Mouse (Mus musculus): ENCODE measurements around the gene Maml2. TPM values are rescaled to one million over a fixed set of nuclear protein-coding genes. Genes with fewer than 3 reads are reported as not detected.

Gene Maml2
- polyA plus RNA-seq, 1 experiment from 2014 or later: 10.7 TPM

GRCm38 (mm10) chr9:13690321-13690720 is 392.6 kb downstream of the Maml2 start:
- Histone ChIP-seq H3K4me3 (ENCODE audit: low read length) (no peak overlapping the region), H3K9ac (ENCODE audit: low read depth, low read length) (no peak overlapping the region), H3K4me2 (replicated peaks; ENCODE audit: low read depth, low read length) (no peak overlapping the region), H3K9me3 (ENCODE audit: control insufficient read depth, low read length) (no peaks in the 10 kb centered on the region), H3K27me3 (ENCODE audit: control insufficient read depth, insufficient read depth, low read length) (no peaks in the 10 kb centered on the region), H3K4me1 (ENCODE audit: control insufficient read depth, insufficient read depth, low read length) (no peaks in the 10 kb centered on the region), H3K27ac (ENCODE audit: low read depth, low read length) (no peak overlapping the region), H3K36me3 (ENCODE audit: control insufficient read depth, insufficient read depth, low read length) (no peaks in the 10 kb centered on the region)
- ATAC-seq (ENCODE audit: low FRiP score, low TSS enrichment): no peak
- WGBS: 54% methylated on average over 8 of the region's 8 CpGs

DNA sequence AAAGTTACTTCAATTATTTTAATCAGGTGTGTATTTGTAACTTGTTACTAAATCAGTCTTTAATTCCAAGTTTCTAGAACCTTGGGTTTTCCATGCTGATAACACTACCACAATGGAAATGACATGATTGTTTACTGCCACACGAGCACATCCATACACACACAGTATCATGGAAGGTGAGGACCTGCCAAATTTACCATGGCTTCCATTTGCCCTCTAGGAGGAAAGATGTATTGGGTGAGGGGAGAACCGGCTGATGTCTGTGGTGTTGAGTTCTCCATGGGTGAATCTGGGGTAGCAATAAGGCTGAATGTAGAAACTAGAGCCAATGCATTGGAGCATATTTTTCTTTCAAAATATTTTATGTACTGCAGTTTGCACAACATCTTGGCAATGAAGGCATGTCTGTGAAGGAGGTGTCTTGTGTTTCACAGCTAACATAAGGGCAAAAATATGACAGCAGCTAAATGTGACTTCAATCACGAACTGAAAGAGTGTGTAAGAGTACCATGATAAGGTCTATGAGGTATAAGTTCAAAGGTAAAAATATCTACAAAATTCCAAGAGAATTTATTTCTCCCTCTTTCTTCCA is 396.0 kb downstream of the Maml2 start:
- Histone ChIP-seq H3K27ac (ENCODE audit: low read depth, low read length) (no peak overlapping the region), H3K27me3 (ENCODE audit: control insufficient read depth, insufficient read depth, low read length) (no peaks in the 10 kb centered on the region), H3K36me3 (ENCODE audit: control insufficient read depth, insufficient read depth, low read length) (no peaks in the 10 kb centered on the region), H3K4me2 (replicated peaks; ENCODE audit: low read depth, low read length) (no peak overlapping the region), H3K9me3 (ENCODE audit: control insufficient read depth, low read length) (no peaks in the 10 kb centered on the region), H3K4me1 (ENCODE audit: control insufficient read depth, insufficient read depth, low read length) (no peaks in the 10 kb centered on the region), H3K4me3 (ENCODE audit: low read length) (no peak overlapping the region), H3K9ac (ENCODE audit: low read depth, low read length) (no peak overlapping the region)
- ATAC-seq (ENCODE audit: low FRiP score, low TSS enrichment): no peak
- WGBS: 88% methylated on average over 3 of the region's 3 CpGs

DNA sequence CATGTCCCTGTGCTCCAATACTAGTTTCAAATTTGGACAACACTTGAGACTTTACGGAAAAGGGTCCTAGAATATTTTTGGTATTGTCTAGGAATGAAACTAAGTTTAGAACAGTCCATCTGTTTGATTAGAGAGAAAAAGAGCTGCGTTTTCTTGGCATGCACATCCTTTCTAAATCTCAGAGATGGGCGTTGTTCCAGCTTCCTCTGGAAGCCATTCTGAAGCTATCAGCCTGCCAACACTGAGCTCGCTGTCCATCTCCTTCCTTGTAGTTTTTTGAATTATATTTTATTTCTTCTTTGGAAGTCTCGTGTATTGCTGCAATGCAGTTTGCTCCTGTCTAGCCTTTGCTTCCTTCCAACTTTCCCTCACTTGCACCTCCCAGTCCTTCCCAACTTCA is 396.5 kb downstream of the Maml2 start:
- no peaks in the 10 kb centered on the region for H3K4me1 ChIP-seq (ENCODE audit: control insufficient read depth, insufficient read depth, low read length)
- no peak overlapping the region for H3K4me3 ChIP-seq (ENCODE audit: low read length)
- WGBS: 81% methylated on average over 5 of the region's 5 CpGs
- H3K36me3 ChIP-seq (ENCODE audit: control insufficient read depth, insufficient read depth, low read length): no peaks in the 10 kb centered on the region
- H3K9me3 ChIP-seq (ENCODE audit: control insufficient read depth, low read length): no peaks in the 10 kb centered on the region
- no peak overlapping the region for H3K9ac ChIP-seq (ENCODE audit: low read depth, low read length)
- no peaks in the 10 kb centered on the region for H3K27me3 ChIP-seq (ENCODE audit: control insufficient read depth, insufficient read depth, low read length)
- H3K27ac ChIP-seq (ENCODE audit: low read depth, low read length): no peak overlapping the region
- ATAC-seq (ENCODE audit: low FRiP score, low TSS enrichment): no peak
- no peak overlapping the region for H3K4me2 ChIP-seq (replicated peaks; ENCODE audit: low read depth, low read length)

GRCm38 (mm10) chr9:13697041-13697811 is 399.5 kb downstream of the Maml2 start:
- Histone ChIP-seq H3K9ac (ENCODE audit: low read depth, low read length) (no peak overlapping the region), H3K9me3 (ENCODE audit: control insufficient read depth, low read length) (no peaks in the 10 kb centered on the region), H3K4me3 (ENCODE audit: low read length) (no peak overlapping the region), H3K4me1 (ENCODE audit: control insufficient read depth, insufficient read depth, low read length) (no peaks in the 10 kb centered on the region), H3K4me2 (replicated peaks; ENCODE audit: low read depth, low read length) (no peak overlapping the region), H3K27me3 (ENCODE audit: control insufficient read depth, insufficient read depth, low read length) (no peaks in the 10 kb centered on the region), H3K27ac (ENCODE audit: low read depth, low read length) (no peak overlapping the region), H3K36me3 (ENCODE audit: control insufficient read depth, insufficient read depth, low read length) (no peaks in the 10 kb centered on the region)
- 85% methylated on average over 4 of the region's 4 CpGs for WGBS
- ATAC-seq (ENCODE audit: low FRiP score, low TSS enrichment): no peak

DNA sequence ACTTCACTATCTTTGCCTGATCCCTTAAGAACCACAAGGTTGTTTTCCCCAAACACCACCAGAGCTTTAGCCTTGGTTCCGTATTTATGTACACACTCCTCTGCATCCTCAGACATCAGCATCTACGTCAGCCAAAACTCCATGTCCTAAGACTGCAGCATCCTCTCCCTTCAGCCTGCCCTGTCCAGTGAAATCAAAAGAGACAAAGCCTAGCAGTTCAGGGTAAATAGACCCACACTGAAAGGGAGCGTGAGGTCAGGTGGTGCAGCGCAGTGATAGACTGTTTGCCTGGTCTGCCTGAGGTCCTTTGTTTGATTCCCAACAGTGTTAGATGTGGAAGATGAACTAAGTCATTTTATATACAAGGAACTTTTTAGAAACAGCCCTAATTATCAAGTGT is 400.1 kb downstream of the Maml2 start:
- Histone ChIP-seq H3K4me3 (ENCODE audit: low read length) (no peak overlapping the region), H3K36me3 (ENCODE audit: control insufficient read depth, insufficient read depth, low read length) (no peaks in the 10 kb centered on the region), H3K27me3 (ENCODE audit: control insufficient read depth, insufficient read depth, low read length) (no peaks in the 10 kb centered on the region), H3K9me3 (ENCODE audit: control insufficient read depth, low read length) (no peaks in the 10 kb centered on the region), H3K27ac (ENCODE audit: low read depth, low read length) (no peak overlapping the region), H3K4me1 (ENCODE audit: control insufficient read depth, insufficient read depth, low read length) (no peaks in the 10 kb centered on the region), H3K9ac (ENCODE audit: low read depth, low read length) (no peak overlapping the region), H3K4me2 (replicated peaks; ENCODE audit: low read depth, low read length) (no peak overlapping the region)
- ATAC-seq (ENCODE audit: low FRiP score, low TSS enrichment): no peak
- 90% methylated on average over 4 of the region's 4 CpGs for WGBS

- no peaks in the 10 kb centered on the region for H3K4me1 ChIP-seq (ENCODE audit: control insufficient read depth, insufficient read depth, low read length)
- 33% methylated on average over 14 of the region's 14 CpGs for WGBS
- no peak overlapping the region for H3K27ac ChIP-seq (ENCODE audit: low read depth, low read length)
- H3K27me3 ChIP-seq (ENCODE audit: control insufficient read depth, insufficient read depth, low read length): no peaks in the 10 kb centered on the region
- H3K36me3 ChIP-seq (ENCODE audit: control insufficient read depth, insufficient read depth, low read length): no peaks in the 10 kb centered on the region
- no peak for ATAC-seq (ENCODE audit: low FRiP score, low TSS enrichment)
- H3K9ac ChIP-seq (ENCODE audit: low read depth, low read length): no peak overlapping the region
- no peak overlapping the region for H3K4me3 ChIP-seq (ENCODE audit: low read length)
- no peaks in the 10 kb centered on the region for H3K9me3 ChIP-seq (ENCODE audit: control insufficient read depth, low read length)
- no peak overlapping the region for H3K4me2 ChIP-seq (replicated peaks; ENCODE audit: low read depth, low read length)
Observed at GRCm38 (mm10) chr9:13699061-13699780, 401.5 kb downstream of the Maml2 start.

- no peaks in the 10 kb centered on the region for H3K36me3 ChIP-seq (ENCODE audit: control insufficient read depth, insufficient read depth, low read length)
- H3K9ac ChIP-seq (ENCODE audit: low read depth, low read length): no peak overlapping the region
- no peak for ATAC-seq (ENCODE audit: low FRiP score, low TSS enrichment)
- H3K9me3 ChIP-seq (ENCODE audit: control insufficient read depth, low read length): no peaks in the 10 kb centered on the region
- whole genome bisulfite sequencing: 48% methylated on average over 5 of the region's 5 CpGs
- H3K4me3 ChIP-seq (ENCODE audit: low read length): no peak overlapping the region
- H3K4me1 ChIP-seq (ENCODE audit: control insufficient read depth, insufficient read depth, low read length): no peaks in the 10 kb centered on the region
- H3K27me3 ChIP-seq (ENCODE audit: control insufficient read depth, insufficient read depth, low read length): no peaks in the 10 kb centered on the region
- no peak overlapping the region for H3K4me2 ChIP-seq (replicated peaks; ENCODE audit: low read depth, low read length)
- H3K27ac ChIP-seq (ENCODE audit: low read depth, low read length): no peak overlapping the region
Observed at GRCm38 (mm10) chr9:13699781-13700116, 402.0 kb downstream of the Maml2 start.

DNA sequence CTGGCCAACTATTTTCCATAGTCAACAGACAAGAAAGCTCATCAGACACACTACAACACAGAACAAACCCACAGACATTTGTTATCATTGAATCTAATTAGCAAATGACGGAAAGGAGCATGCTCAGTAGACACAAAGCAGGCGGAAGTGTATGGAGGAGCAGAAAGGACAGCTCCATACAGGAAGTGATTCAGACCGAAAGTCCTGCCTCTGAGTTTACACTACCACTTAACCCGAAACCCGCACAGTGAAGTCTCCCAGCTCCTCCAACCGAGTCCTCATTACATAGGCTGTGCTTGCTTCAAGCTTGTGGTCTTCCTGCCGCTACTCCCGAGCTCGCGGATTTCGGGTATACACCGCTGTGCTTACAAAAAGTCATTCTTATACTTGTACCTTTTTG is 404.0 kb downstream of the Maml2 start:
- Histone ChIP-seq H3K27ac (ENCODE audit: low read depth, low read length) (no peak overlapping the region), H3K36me3 (ENCODE audit: control insufficient read depth, insufficient read depth, low read length) (no peaks in the 10 kb centered on the region), H3K9me3 (ENCODE audit: control insufficient read depth, low read length) (no peaks in the 10 kb centered on the region), H3K27me3 (ENCODE audit: control insufficient read depth, insufficient read depth, low read length) (no peaks in the 10 kb centered on the region), H3K9ac (ENCODE audit: low read depth, low read length) (no peak overlapping the region), H3K4me3 (ENCODE audit: low read length) (no peak overlapping the region), H3K4me1 (ENCODE audit: control insufficient read depth, insufficient read depth, low read length) (no peaks in the 10 kb centered on the region), H3K4me2 (replicated peaks; ENCODE audit: low read depth, low read length) (no peak overlapping the region)
- no peak; the same call in 1 of the 2 replicates for ATAC-seq (ENCODE audit: low FRiP score, low TSS enrichment)
- WGBS: 95% methylated on average over 12 of the region's 12 CpGs

- ATAC-seq (ENCODE audit: low FRiP score, low TSS enrichment): no peak
- Histone ChIP-seq H3K27ac (ENCODE audit: low read depth, low read length) (no peak overlapping the region), H3K4me2 (replicated peaks; ENCODE audit: low read depth, low read length) (no peak overlapping the region), H3K36me3 (ENCODE audit: control insufficient read depth, insufficient read depth, low read length) (no peaks in the 10 kb centered on the region), H3K4me1 (ENCODE audit: control insufficient read depth, insufficient read depth, low read length) (no peaks in the 10 kb centered on the region), H3K9ac (ENCODE audit: low read depth, low read length) (no peak overlapping the region), H3K4me3 (ENCODE audit: low read length) (no peak overlapping the region), H3K9me3 (ENCODE audit: control insufficient read depth, low read length) (no peaks in the 10 kb centered on the region), H3K27me3 (ENCODE audit: control insufficient read depth, insufficient read depth, low read length) (no peaks in the 10 kb centered on the region)
- 89% methylated on average over 2 of the region's 2 CpGs for WGBS
Observed at GRCm38 (mm10) chr9:13703100-13703499, 405.3 kb downstream of the Maml2 start.
